Mouse (Mus musculus) T-helper 2 cell (primary cell): Measurements from ENCODE around the gene Neurl4.
"Not testable (repeated sequence)": the region's sequence is repeated elsewhere in the genome, so short reads cannot be mapped to it uniquely, and the experiment has no call there.

ENCODE experiments used
- in situ Hi-C: fragments of 300-600 bp; cut with MboI, MseI; formaldehyde crosslinking; loops from one replicate; pipeline ENCODE4 v1.15.1; 2025; ENCODE audit warnings: high pct_unique_total_duplicates

The Neurl4 gene

DNA sequence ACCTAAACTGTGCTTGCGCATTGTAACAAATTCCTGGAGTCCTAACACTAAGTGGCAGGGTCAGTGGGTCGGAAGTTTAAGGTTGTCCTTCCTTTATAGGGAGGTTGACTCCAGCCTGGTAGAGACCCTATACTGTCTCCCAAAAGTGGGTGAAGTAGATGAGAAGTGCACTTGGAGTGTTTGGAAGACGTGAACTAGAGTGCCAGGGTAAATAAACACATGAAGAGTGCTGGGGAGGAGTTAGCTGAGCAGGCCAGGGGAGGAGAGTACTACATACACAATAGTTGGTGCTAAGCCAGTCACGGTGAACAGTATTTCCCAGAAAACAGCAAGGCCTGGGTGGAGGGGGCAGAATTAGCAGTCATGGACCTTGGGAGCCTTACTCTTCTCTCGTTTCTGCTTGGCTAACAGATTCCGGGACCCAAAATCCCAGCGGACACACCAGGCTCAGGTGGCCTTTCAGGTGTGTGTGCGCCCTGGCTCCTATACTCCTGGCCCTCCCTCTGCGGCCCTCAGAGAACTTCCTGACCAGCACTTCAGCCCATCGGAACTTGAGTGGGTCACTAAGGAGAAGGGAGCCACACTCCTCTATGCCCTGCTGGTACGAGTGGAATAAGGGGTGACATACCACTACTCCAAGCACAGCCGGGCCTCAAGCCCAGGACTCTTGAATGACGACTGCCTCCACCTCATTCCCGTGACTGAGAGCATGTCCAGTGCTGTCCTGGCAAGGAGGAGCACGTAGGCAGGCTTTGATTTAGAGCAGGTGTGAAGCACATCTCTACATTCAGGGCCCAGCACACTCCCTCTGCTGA is 12.1 kb downstream of the Neurl4 start:
- in situ Hi-C loops: no loop called here

DNA sequence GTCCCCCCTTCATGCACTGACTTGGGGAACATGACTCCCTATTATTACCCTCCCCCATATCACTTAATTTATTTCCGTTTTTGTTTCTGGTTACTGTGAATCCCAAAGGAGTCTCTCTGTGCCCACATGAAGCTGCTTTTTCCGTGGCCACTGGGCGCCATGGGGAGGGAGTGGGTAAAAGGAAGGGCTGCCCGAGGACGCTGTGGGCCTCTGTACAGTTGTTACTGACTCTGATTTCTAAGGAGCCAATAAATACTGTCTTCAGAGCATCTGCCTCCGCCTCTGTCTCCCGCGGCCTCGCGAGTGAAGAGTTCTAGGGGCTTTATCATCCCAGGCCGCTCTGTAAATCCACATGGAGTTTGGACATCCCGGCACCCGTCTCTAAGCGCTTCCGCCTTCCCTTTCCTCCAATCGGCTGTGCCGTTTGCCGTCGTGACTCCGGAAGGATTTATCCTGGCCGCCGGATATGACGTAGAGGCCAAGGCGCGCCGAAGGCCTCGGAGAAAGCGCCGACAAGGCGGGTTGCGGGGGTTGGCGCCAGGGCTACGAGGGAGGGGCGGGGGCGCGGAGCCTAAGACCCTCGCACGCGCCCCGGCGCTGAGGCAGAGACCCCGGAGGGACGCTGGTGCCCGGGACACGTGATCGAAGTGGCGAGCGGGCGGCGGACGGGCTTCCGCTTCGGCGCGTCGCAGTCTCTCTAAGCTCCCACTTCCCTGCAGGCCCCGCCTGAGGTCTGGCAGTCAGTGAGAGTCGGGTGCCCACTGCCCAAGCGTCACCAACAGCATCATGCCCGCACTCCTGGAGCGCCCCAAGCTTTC is 12.9 kb downstream of the Neurl4 start, which contains the start of gene Gps2:
Gene Gps2 (plus strand): TSS at position 335 of the 818 bp plus-strand sequence.
- in situ Hi-C loops: no loop called here

DNA sequence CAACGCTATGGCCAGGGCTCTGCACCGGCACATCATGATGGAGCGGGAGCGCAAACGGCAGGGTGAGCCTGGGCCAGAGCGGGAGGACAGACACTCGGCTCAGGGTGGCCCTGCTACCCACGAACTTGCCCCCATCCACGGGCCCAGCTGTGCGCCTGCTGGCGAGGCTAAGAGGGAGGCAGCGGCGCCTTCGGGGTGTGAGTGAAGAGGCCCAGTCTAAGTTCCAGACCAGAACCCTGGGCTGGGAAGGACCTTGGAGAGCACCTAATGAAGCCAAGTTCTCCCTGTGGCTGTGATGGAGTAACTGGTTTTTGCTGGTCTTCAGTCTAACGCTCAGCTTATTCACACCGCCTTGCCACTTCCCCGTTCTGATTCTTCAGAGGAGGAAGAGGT is 13.5 kb downstream of the Neurl4 start:
- in situ Hi-C loops: no loop called here

DNA sequence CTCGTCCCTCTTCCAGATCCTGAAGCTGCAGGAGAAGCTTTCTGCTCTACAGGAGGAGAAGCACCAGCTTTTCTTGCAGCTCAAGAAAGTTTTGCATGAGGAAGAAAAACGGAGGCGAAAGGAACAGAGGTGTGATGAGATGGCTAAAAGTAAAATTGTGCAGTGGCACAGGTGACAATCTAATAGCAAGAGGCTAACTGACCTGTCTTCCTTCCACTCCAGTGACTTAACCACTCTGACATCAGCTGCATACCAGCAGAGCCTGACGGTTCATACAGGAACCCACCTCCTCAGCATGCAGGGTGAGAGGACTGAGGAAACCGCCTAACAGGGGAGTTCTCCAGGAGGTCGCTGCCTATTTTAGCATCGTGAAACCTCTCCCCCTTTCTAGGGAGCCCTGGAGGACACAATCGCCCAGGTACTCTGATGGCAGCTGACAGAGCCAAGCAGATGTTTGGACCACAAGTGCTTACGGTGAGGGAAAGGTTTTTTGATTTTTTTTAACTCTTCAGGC is 14.1 kb downstream of the Neurl4 start:
- in situ Hi-C loops: no loop called here

DNA sequence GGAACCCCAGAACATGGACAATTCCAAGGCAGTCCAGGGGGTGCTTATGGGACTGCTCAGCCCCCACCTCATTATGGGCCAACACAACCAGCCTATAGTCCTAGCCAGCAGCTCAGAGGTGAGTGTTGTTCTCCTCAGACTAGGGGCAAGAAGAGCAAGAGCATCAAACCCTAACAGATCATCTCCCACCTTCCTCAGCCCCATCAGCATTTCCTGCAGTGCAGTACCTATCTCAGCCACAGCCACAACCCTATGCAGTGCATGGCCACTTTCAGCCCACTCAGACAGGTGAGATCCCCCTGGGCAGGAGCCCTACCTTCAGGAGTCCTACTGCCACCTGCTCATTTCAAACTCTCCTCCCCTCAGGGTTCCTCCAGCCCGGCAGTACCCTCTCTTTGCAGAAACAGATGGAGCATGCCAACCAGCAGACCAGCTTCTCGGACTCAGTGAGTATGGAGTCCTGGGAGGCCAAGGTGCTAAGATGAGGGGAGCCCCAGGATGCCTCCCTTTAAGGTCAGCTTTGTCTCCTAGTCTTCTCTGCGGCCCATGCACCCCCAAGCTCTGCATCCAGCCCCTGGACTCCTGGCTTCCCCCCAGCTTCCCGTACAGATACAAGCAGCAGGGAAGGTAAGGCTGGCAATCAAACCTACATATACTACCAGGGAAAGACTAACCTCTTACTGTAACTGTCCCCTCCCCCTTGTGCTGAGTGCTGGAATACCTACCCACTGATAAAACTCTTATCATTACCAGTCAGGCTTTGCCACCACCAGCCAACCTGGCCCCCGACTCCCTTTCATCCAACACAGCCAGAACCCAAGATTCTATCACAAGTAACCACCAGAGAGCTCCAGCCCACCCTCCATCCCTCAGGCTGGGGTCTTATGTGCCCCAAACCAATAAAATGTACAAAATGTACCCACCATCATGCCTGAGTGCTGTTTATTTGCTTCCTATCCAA is 15.1 kb downstream of the Neurl4 start:
- in situ Hi-C loops: no loop called here

DNA sequence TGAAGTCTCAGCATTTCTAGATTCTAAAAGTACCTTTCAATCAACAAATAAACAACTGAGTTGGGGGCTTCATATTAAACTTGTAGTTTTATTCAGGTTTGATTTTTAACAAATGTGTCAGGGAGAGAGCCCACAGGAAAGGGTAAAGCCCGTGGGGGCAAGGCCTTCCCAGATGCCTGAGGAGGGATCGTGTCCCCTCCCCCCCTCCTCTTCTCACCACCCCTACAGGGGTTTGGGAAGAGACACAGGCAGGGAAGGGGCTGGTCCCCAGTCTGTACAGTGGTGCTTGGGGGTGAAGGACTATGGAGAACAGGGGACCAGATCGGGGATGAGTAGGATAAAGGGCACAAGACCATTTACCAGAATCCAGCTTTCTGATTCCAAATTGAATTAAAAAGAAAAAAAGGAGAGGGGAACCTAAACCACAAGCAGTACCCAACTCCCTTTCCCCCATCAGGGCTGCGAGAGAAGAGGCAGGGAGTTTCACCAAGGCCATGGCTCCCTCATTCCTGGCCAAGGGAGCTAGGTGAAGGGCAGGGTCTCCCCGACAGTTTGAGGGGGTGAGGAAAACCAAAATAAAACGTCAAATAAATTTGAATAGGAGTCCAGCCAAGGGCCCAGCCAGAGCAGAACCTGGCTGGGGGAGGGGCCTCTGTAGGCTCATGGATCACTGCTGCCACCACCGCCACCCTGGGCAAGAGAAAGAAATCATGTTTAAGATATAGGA is 15.9 kb downstream of the Neurl4 start:
- in situ Hi-C loops: not testable (repeated sequence)

DNA sequence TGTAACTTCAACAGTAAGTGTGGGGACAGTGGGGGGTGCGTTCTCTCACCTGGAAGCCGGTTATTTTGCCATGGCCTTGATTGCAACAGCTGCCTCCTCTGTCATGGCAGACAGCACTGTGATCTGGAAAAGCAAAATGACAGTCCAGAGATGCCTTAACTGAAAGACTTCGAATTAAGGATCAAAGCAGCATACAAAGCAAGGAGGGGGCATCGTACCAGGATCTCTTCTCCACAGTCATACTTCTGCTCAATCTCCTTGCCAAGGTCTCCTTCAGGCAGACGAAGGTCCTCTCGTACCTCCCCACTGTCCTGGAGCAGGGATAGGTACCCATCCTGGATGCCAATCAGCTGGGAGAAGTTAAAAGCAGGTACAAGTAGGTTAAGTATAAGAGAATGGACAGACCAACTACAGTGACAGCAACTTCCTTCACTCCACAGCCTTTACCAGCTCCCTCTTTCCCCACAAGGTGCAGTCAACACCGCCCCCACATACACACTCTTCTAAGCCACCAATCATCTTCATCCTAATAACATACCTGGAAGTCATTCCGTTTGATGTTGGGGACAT is 16.6 kb downstream of the Neurl4 start:
- in situ Hi-C loops: no loop called here

DNA sequence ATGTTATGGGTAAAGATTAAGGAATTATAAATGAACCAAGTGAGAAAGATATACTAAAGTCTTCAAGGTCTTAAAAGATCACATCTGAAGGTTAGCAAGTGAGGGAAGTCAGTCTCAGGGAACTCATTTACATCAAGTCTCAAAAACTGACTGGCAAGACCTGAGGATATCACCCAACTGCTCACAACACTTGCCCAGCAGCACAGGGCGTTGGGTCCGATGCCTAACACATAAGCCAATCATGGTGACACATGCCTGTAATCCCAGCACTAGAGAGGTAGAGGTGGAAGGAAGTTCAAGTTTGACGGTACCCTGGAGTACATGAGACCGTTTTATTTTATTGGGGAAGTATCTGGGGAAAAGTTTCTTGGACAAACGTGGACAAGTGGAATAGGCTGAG is 17.2 kb downstream of the Neurl4 start:
- in situ Hi-C loops: no loop called here

DNA sequence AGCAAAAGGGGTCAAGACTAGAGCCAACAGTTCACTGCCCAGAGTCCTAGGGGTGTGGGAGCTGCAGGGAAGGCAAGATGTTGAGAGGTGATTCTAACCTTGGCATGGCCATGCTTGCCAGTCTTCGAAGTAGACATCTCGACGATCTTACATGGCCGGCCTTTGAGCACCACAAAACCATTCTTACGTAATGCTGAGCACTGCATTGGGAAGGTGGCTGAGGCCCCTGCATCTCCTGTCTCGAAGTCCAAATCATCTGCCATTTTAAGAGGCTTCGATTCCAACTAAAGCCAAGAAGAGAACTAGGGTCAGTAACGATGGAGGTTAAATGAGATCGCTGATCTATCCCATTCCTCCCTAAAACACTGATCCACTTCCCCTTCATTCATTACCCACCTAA is 18.2 kb downstream of the Neurl4 start:
- in situ Hi-C loops: no loop called here

DNA sequence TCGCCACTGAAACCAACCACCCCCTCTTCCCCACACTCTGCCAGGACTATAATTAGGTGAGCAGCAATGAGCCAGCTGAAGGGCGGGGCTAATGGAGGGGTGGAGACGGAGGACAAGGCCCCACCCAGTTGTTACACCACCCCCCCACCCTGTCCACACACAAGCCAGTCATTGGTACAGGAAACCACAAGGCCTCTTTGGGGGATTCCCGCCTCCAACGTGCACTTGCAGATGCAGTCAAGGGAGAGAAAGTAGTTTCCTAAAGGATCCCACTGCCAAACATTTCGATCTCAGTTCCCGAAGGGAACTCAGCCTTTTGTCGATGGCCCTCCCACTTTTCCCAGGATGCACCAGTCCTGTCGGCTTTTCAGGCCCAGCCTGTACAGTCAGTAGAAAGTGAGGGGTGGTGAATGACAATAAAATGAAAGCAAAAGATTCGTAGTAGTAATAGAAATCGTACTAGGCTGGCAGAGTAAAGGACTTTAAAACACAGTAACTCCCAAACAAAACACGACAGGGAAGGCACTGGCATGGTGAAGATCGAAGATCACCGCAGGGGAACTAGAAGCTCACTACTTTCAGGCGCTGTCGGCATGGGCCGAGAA is 18.9 kb downstream of the Neurl4 start:
- in situ Hi-C loops: no loop called here

DNA sequence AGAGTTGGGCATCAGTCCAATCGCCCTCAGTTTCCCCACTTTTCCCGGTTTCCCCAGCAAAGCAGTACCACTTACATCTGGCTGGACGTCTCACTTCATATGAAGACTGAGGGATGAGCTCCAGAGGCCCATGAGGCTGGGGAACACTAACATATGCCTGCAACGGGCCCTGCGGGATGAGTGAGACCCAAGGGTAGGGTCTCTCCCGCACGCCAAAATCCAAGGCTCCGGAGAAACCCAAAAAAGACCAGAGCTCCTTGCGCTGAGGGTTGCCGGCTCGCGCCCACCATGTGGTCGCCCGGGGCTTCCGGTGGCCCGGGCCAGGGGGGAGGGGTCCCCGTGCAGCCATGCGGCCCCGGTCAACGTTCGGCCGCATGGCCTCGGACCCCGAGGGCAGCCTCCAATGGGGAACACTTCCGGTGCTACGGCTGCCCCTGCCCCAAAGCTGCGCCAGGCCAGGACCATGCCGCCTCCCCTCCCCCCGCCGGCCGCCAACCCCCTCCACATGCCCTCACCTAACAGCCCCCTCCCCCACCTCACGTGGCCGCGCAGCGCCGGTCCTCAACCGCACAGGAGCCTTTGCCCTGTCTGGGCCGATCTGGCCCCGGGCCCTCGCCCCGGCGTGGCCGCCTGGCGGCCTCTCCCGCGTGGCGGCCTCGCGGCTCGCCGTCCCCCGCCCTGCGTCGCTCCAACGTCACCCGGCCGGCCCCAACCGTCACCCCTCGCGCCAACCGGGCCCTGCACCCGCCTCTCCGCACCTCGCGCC is 19.6 kb downstream of the Neurl4 start:
- in situ Hi-C loops: no loop called here

DNA sequence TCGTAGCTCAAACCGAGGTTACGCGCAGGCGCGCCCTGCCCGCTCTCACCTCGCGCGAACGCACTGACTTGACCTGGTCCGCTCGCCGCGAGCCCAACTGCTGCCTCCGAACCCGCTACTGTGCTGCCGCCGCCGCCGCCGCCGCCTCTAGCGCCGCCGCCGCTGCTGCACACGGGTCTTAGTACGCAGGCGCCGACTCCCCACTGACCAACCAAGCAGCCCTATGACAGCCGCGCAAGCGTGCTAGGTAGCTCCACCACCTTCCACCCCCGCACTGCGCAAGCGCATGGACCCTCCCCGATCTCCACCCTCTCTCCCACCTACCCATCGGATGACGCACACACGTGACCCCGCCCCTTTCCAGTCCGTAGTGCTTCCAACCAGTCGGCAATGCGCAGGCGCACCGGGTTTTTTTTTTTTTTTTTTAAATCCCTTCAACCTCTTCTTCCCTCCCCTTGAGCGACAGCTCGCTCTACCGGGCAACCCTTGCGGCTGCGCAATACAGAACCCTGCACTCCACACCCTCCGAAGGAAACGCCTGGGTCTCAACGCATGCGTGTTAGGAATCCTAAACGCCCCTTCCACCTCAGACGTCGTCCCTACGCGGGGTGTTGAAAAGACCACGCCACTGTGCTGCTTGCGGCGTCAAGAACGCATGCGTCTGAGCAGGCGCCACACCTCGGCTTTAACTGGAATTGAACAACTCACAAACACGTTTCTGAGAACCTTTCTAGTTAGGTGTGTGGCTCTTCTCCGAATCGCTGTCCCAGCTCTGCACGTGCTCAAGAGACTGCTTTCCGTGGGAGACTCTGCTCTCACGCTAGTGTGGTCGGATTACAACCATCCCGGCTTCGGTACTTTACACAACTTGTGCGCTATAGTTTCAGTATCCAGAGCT is 20.5 kb downstream of the Neurl4 start, which contains the start of gene Eif5a:
Gene Eif5a (minus strand): TSS at position 845 of the 898 bp plus-strand sequence.
- in situ Hi-C loops: no loop called here

DNA sequence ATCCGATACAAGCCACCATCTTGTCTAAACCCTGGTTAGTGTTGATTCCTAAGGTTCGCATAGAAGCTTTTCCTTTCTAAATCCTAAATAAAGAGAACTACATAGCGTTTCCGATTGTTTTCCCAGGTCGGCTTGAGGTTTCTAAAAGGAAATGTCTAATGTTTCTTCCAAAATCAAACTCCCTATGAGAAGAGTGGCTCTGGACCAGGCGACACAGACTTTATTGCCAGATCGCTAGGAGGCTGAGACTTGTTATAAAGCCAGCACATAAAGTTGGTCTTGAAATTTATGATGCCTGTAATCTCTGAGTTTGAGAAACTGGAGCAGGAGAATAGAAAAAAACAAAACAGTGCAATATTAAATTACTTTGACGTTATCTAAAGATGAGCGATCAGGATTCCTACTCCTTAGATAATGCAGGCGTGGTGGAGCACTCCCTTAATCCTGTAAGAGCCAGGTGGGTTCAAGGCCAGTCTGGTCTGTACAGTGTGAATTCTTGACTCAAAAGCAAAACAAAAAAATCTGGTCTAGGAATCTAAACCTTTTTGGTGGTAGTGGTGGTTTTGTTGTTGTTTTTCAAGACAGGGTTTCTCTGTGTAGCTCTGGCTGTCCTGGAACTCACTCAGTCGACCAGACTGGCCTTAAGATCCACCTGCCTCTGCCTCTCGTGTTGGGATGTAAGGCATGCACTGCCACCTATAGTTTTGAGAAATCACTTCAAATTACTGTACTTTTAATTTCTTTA is 21.3 kb downstream of the Neurl4 start:
- in situ Hi-C loops: no loop called here

DNA sequence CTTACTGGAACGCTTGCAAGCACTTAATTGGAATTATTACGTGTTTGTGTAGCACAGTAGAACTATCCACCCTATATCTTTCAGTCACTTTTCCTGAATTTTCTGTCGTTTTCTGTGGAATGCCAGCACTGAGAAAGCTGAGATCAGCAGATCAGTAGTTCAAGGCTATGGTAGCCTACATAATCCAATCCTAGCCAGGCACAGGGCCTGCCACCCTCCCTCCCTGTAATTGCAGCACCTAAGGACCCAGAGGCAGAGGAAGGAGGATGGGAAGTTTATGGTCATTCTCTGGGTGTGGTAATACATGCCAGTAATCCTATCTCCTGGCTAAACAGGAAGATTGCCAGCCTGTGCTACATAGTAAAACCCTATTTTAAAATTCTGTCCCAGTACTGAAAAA is 21.9 kb downstream of the Neurl4 start:
- in situ Hi-C loops: no loop called here

DNA sequence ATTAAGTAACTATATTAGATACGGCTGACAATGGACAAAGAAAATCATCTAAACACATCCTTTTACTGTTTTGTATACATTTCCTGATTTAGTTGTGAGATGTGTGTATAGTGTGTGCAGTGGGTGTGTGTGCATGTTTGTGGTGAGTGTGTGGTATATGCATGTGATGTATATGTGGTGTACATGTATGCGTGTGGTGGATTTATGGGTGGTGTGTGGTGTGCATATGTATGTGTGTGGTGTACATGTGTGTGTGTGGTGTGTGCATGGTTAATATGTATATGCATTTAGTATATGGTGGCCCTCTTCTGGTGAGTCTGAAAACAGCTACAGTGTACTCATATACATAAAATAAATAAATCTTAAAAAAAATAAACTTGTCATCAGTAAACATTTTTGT is 26.6 kb downstream of the Neurl4 start:
- in situ Hi-C loops: no loop called here

DNA sequence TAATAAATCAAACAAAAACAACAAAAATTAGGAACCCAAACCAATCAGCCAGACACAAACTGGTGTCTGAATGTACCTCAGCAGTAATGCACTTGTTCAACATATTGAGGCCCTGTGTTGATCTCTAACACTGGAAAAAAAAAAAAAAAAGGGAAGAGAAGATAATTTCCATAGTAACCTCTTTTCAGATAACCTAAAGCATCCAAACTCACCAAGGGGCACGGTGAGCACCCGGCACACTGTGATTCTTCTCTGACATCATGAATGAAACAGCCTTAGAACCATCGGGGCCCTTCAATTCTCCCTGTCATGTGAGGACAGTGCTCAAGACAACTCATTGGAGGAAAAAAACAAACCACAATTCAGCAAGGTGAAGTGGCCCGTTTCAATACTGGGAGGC is 28.8 kb downstream of the Neurl4 start:
- in situ Hi-C loops: loop anchor here (5.0 kb wide), 1 partner anchor 38 kb away; no protein-coding TSS in a partner anchor

DNA sequence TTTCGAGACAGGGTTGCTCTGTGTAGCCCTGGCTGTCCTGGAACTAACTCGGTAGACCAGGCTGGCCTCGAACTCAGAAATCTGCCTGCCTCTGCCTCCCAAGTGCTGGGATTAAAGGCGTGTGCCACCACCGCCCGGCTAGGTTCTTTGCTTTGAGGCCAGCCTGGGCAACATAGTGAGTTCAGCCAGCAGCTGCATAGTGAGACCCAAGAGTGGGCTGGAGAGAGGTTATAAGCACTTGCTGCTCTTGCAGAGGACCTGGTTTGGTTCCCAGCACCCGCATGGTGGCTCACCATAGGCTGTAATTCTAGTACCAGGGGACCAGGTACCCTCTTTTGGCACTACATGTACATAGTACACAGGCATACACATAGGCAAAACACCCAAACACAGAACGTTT is 29.3 kb downstream of the Neurl4 start:
- in situ Hi-C loops: loop anchor here (5.0 kb wide), 1 partner anchor 37 kb away; no protein-coding TSS in a partner anchor
